Mouse (Mus musculus) thymus, adult 2 months (tissue): ENCODE measurements at regions not wholly inside any gene's neighbourhood (a gene's known extent, or its start where the extent isn't known, plus 50 kb on each side); places are given as distances from the start of the nearest gene placed in this dataset.

Source experiments
- CTCF ChIP-seq: fragments of 200-500 bp; IDR thresholded peaks from 2 replicates; pipeline ENCODE4 v1.5.1; 2012; ENCODE audit warnings: mild to moderate bottlenecking, control low read depth, low read length, moderate library complexity, borderline replicate concordance; ENCODE audit not compliant: control insufficient read depth, poor library complexity, insufficient read depth; ENCODE audit errors: extremely low read depth
- POLR2A ChIP-seq: fragments of 200-500 bp; IDR thresholded peaks from 2 replicates; pipeline ENCODE4 v1.6.1; 2012; ENCODE audit warnings: mild to moderate bottlenecking, low read length, control low read depth, moderate library complexity; ENCODE audit not compliant: control insufficient read depth, poor library complexity, insufficient read depth; ENCODE audit errors: extremely low read depth

DNA sequence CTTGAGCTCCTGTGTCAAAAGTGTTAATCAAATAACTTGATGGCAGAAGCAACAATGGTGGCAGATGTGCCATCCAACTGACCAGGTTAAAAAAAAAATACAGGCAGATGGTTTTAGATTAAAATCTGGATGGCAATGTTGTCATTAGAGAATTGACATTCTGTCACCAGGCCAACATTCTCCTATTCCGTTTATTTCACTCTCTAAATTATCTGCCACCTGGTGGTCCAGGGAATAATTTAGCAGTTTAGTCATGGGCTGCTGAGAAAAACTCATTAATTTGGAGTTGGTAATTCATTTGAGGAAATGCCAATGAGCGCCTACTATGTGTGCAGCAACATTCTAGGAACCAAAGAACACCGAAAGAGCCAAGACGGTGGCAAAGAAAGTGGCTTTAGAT is 232.4 kb upstream of the Sgcd start:
- TF ChIP-seq CTCF: no peak
- TF ChIP-seq POLR2A: no peak
